Mouse (Mus musculus): ENCODE data around the gene Svep1. TPM values are rescaled to one million over a fixed set of nuclear protein-coding genes. Genes with fewer than 3 reads are reported as not detected.

Svep1 gene
- polyA plus RNA-seq, 1 experiment from 2014 or later = 1.6 TPM

DNA sequence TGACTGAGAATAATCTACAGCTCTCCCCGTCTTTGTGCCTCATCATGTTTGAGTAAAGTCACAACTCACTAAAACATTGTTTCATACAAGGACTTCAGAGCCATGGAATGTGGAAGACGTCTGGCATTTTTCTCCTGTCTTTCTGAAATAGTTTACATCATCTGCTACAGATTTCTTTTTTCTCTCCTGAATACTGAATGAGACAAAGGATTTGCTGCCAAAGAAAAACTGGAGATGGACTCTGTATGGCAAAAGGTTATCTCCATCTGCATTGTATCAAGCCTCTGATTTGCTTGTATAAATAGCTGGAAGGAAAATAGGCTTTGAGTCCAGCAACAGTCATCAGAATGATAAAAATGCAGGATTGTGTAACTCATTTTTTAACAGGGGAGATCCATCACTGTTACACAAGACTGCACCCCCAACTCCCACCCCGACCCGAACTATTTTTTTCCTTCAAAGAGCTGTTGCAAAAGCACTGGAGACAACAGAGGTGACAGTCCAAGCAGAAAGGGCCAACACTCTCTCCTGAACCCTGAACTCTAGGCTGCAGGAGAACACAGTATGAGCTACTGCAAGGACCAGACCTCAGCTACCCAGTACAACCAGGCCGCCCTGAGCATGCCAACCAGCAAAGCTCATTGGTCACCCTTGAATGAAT lies 21.8 kb downstream of the Svep1 start:
- no peak for DNase-seq (ENCODE audit: low spot score)
- H3K9me3 ChIP-seq (ENCODE audit: control insufficient read depth, low read length) = no peaks in the 10 kb centered on the region
- 82% methylated on average over 5 of the region's 5 CpGs for WGBS

DNA sequence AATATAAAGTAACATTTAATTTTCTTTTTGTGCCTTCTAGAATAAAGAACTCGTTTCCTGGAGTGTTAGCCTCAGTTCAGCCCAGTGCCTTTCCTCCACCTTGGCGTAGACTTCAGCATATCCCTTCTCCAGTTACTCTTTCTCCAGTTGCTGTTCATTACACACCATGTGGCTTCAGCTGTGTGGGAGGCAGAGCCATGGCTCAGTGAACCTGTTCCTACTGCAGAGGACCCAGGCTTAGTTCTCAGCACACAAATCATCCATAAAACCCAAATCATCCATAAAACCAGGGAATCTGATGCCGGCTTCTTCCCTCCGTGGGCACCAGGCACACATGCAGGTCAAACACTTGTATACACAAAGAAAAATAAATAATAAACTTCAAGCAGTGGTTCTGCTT lies 22.8 kb downstream of the Svep1 start:
- Histone ChIP-seq H3K4me2 (ENCODE audit: low read depth, severe bottlenecking) (no peak overlapping the region), H3K9ac (ENCODE audit: low read length) (no peak overlapping the region), H3K9me3 (ENCODE audit: control insufficient read depth, low read length) (no peaks in the 10 kb centered on the region), H3K27ac (replicated peaks; ENCODE audit: low read depth, low read length) (no peak overlapping the region), H3K36me3 (ENCODE audit: control insufficient read depth, insufficient read depth, low read length) (no peaks in the 10 kb centered on the region), H3K4me1 (ENCODE audit: control insufficient read depth, insufficient read depth, low read length) (no peaks in the 10 kb centered on the region), H3K27me3 (ENCODE audit: control insufficient read depth, insufficient read depth, low read length) (no peaks in the 10 kb centered on the region), H3K4me3 (ENCODE audit: low read depth, low read length) (no peak overlapping the region)
- ATAC-seq (ENCODE audit: insufficient number of reproducible peaks, low FRiP score, low TSS enrichment, low read depth) = no peak
- WGBS = 87% methylated on average over 4 of the region's 4 CpGs
- no peak for DNase-seq (ENCODE audit: low spot score)

More for the DNA sequence above, 21.8 kb downstream of the Svep1 start:
- no peak overlapping the region for H3K4me3 ChIP-seq (ENCODE audit: low read depth, low read length)
- H3K4me2 ChIP-seq (ENCODE audit: low read depth, severe bottlenecking) = no peak overlapping the region
- no peak overlapping the region for H3K27ac ChIP-seq (replicated peaks; ENCODE audit: low read depth, low read length)
- no peaks in the 10 kb centered on the region for H3K27me3 ChIP-seq (ENCODE audit: control insufficient read depth, insufficient read depth, low read length)
- H3K9ac ChIP-seq (ENCODE audit: low read length) = no peak overlapping the region
- no peaks in the 10 kb centered on the region for H3K4me1 ChIP-seq (ENCODE audit: control insufficient read depth, insufficient read depth, low read length)
- ATAC-seq (ENCODE audit: insufficient number of reproducible peaks, low FRiP score, low TSS enrichment, low read depth) = no peak
- H3K36me3 ChIP-seq (ENCODE audit: control insufficient read depth, insufficient read depth, low read length) = no peaks in the 10 kb centered on the region

DNA sequence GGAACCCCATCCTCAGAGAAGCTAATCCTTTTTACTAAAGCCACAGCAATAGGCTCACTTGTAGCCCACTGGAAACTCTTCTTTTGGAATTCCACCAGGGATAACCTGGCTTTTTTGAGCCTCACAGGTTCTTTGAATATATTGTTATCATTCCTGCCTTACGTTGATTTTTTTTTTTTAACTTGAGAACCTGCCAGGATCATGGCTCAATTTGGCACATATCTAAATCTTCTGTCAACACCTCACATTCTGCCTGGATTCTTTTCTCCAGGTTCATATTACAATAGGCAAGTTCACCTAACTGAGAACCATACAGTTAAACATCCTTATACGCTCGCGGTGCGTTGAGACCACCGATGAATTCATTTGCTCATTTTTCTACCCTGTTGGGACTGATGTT lies 28.2 kb downstream of the Svep1 start:
- H3K4me1 ChIP-seq (ENCODE audit: control insufficient read depth, insufficient read depth, low read length) = no peaks in the 10 kb centered on the region
- 93% methylated on average over 6 of the region's 6 CpGs for WGBS
- DNase-seq (ENCODE audit: low spot score) = no peak
- H3K27ac ChIP-seq (replicated peaks; ENCODE audit: low read depth, low read length) = no peak overlapping the region
- no peak for ATAC-seq (ENCODE audit: insufficient number of reproducible peaks, low FRiP score, low TSS enrichment, low read depth)
- no peaks in the 10 kb centered on the region for H3K27me3 ChIP-seq (ENCODE audit: control insufficient read depth, insufficient read depth, low read length)
- H3K9me3 ChIP-seq (ENCODE audit: control insufficient read depth, low read length) = no peaks in the 10 kb centered on the region
- no peaks in the 10 kb centered on the region for H3K36me3 ChIP-seq (ENCODE audit: control insufficient read depth, insufficient read depth, low read length)
- no peak overlapping the region for H3K9ac ChIP-seq (ENCODE audit: low read length)
- no peak overlapping the region for H3K4me2 ChIP-seq (ENCODE audit: low read depth, severe bottlenecking)
- no peak overlapping the region for H3K4me3 ChIP-seq (ENCODE audit: low read depth, low read length)

DNA sequence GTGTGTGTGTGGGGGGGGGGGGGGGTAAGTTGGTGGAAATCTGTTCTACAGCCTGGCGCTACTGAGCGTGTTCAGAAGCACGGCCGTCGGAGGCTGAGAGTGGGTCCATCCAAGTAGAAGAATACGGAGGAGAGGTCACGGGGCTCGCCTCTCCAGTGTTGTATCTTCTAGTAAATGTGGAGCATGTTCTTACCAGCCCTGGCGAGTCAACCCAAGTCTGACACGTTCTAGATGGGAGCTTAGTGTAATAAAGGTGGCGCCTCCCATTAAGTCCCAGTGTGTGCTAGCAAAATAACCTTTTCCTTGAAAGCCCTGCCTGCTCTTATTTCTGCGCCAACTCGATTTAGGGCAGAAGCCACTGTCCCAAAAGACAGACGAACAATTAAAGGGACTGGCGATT lies 29.4 kb downstream of the Svep1 start:
- Histone ChIP-seq H3K9me3 (ENCODE audit: control insufficient read depth, low read length) (no peaks in the 10 kb centered on the region), H3K4me2 (ENCODE audit: low read depth, severe bottlenecking) (no peak overlapping the region), H3K27me3 (ENCODE audit: control insufficient read depth, insufficient read depth, low read length) (no peaks in the 10 kb centered on the region), H3K36me3 (ENCODE audit: control insufficient read depth, insufficient read depth, low read length) (no peaks in the 10 kb centered on the region), H3K27ac (replicated peaks; ENCODE audit: low read depth, low read length) (no peak overlapping the region), H3K4me1 (ENCODE audit: control insufficient read depth, insufficient read depth, low read length) (no peaks in the 10 kb centered on the region), H3K9ac (ENCODE audit: low read length) (no peak overlapping the region), H3K4me3 (ENCODE audit: low read depth, low read length) (no peak overlapping the region)
- ATAC-seq (ENCODE audit: insufficient number of reproducible peaks, low FRiP score, low TSS enrichment, low read depth) (no peak), DNase-seq (ENCODE audit: low spot score) (no peak)
- WGBS = 88% methylated on average over 15 of the region's 15 CpGs

DNA sequence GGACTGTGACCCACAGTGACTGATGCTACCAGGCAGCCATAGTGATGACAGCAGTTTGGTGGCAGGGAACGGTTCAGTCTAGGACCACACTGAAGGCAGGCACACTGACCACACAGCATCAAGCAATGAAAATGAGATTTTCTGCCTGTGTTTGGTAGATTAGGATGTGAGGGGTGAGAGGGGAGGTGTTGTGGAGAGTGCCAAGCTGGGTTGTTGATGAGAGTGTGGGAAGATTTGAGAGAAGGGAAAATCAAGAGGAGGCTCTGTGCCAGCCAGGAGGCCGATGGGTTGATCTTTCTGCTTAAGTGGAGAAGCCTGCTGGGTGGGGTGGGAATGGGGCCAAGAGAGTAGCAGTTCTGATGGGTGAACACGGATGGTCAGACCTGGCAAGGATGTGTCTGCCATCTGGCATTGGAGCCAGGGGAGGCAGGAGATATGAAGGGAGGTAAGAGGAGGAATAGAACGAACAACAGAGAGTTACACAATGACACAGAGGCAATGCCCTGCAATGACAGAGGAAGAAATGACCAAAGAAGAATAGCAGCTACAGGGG lies 32.1 kb downstream of the Svep1 start:
- no peaks in the 10 kb centered on the region for H3K9me3 ChIP-seq (ENCODE audit: control insufficient read depth, low read length)
- H3K4me1 ChIP-seq (ENCODE audit: control insufficient read depth, insufficient read depth, low read length) = peaks cover 8% of the 10 kb centered on the region; the same call in 1 of the 2 replicates
- H3K27me3 ChIP-seq (ENCODE audit: control insufficient read depth, insufficient read depth, low read length) = no peaks in the 10 kb centered on the region
- DNase-seq (ENCODE audit: low spot score) (no peak), ATAC-seq (ENCODE audit: insufficient number of reproducible peaks, low FRiP score, low TSS enrichment, low read depth) (no peak)
- no peak overlapping the region for H3K27ac ChIP-seq (replicated peaks; ENCODE audit: low read depth, low read length)
- no peak overlapping the region for H3K4me3 ChIP-seq (ENCODE audit: low read depth, low read length)
- H3K9ac ChIP-seq (ENCODE audit: low read length) = no peak overlapping the region
- no peak overlapping the region for H3K4me2 ChIP-seq (ENCODE audit: low read depth, severe bottlenecking)
- 88% methylated on average over 4 of the region's 4 CpGs for WGBS
- no peaks in the 10 kb centered on the region for H3K36me3 ChIP-seq (ENCODE audit: control insufficient read depth, insufficient read depth, low read length)

DNA sequence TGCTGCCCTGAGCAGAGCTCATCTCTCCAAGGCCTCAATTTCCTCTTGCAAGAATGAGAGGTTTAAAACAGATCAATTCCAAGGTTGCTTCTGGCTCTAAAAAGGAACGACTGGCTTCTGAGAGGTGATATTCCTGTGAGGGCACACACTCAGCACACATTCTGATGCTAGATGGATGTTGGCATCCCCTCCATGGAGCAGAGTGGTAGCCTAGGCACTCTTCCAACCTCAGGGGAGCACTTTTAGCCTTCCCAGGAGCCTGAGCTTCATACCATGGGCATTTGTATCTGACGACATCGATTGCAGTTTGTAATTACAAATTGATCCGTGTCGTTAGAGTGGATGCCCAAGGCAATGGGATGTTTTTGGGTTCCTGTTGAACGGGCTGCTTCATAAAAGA lies 33.3 kb downstream of the Svep1 start:
- peaks cover 13% of the 10 kb centered on the region; the same call in 1 of the 2 replicates for H3K4me1 ChIP-seq (ENCODE audit: control insufficient read depth, insufficient read depth, low read length)
- no peak overlapping the region for H3K4me2 ChIP-seq (ENCODE audit: low read depth, severe bottlenecking)
- ATAC-seq (ENCODE audit: insufficient number of reproducible peaks, low FRiP score, low TSS enrichment, low read depth) (no peak), DNase-seq (ENCODE audit: low spot score) (no peak)
- H3K4me3 ChIP-seq (ENCODE audit: low read depth, low read length) = no peak overlapping the region
- no peaks in the 10 kb centered on the region for H3K27me3 ChIP-seq (ENCODE audit: control insufficient read depth, insufficient read depth, low read length)
- WGBS = 77% methylated on average over 6 of the region's 6 CpGs
- no peaks in the 10 kb centered on the region for H3K36me3 ChIP-seq (ENCODE audit: control insufficient read depth, insufficient read depth, low read length)
- no peak overlapping the region for H3K9ac ChIP-seq (ENCODE audit: low read length)
- H3K27ac ChIP-seq (replicated peaks; ENCODE audit: low read depth, low read length) = no peak overlapping the region
- H3K9me3 ChIP-seq (ENCODE audit: control insufficient read depth, low read length) = no peaks in the 10 kb centered on the region

DNA sequence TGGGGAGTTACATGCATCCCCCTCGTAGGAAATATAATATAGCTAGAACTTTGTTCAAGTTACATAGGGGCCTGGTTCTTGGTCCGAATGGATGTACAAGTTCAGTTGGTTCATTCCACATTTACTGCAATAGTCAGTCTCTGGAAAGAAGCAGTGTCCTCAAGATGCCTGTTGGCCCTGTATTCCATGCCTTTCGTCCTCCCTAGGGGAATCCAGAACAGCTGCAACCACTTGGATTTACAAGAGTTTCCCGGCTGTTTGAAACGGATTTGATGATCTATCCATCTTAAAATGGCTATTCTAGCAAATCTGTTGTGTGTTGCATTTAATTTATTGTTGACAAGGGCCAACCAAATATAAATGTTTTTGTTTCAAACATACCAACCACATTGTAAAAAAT lies 36.2 kb downstream of the Svep1 start:
- H3K27ac ChIP-seq (replicated peaks; ENCODE audit: low read depth, low read length) = 0 out of 2 replicates have a peak overlapping the region, but pooled peaks have one; percentile 14
- no peak for ATAC-seq (ENCODE audit: insufficient number of reproducible peaks, low FRiP score, low TSS enrichment, low read depth)
- 27% methylated on average over 5 of the region's 5 CpGs for WGBS

DNA sequence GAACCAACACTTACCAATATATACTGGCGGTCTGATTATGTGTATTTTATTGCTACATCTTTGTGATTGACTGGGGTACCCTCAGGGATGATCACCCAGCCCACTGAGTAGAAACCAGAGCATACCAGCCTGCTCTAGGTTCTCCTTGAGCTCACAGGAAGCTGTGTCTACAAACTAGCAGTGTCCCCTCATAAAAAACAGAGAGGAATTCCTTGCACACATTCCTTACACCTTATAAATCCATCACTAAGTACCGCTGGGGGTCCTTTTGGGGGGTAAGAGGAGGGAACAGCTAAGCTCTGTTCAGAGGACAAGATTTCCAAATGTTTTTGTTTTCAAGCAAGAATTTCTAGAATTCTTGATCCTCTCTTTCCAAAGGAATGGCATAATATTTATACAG lies 36.7 kb downstream of the Svep1 start:
- no peak for ATAC-seq (ENCODE audit: insufficient number of reproducible peaks, low FRiP score, low TSS enrichment, low read depth)
- no peaks in the 10 kb centered on the region for H3K36me3 ChIP-seq (ENCODE audit: control insufficient read depth, insufficient read depth, low read length)
- H3K27me3 ChIP-seq (ENCODE audit: control insufficient read depth, insufficient read depth, low read length) = no peaks in the 10 kb centered on the region
- WGBS = 24% methylated on average over 2 of the region's 2 CpGs
- 0 out of 2 replicates have a peak overlapping the region, but pooled peaks have one; percentile 14 for H3K27ac ChIP-seq (replicated peaks; ENCODE audit: low read depth, low read length)
- no peak overlapping the region for H3K4me3 ChIP-seq (ENCODE audit: low read depth, low read length)
- no peak overlapping the region for H3K4me2 ChIP-seq (ENCODE audit: low read depth, severe bottlenecking)
- no peak for DNase-seq (ENCODE audit: low spot score)
- H3K9ac ChIP-seq (ENCODE audit: low read length) = no peak overlapping the region
- no peaks in the 10 kb centered on the region for H3K9me3 ChIP-seq (ENCODE audit: control insufficient read depth, low read length)
- peaks cover 13% of the 10 kb centered on the region; the same call in 1 of the 2 replicates for H3K4me1 ChIP-seq (ENCODE audit: control insufficient read depth, insufficient read depth, low read length)

More for the DNA sequence above, 36.2 kb downstream of the Svep1 start:
- Histone ChIP-seq H3K4me3 (ENCODE audit: low read depth, low read length) (no peak overlapping the region), H3K9me3 (ENCODE audit: control insufficient read depth, low read length) (no peaks in the 10 kb centered on the region), H3K4me2 (ENCODE audit: low read depth, severe bottlenecking) (no peak overlapping the region), H3K27me3 (ENCODE audit: control insufficient read depth, insufficient read depth, low read length) (no peaks in the 10 kb centered on the region), H3K4me1 (ENCODE audit: control insufficient read depth, insufficient read depth, low read length) (peaks cover 13% of the 10 kb centered on the region; the same call in 1 of the 2 replicates), H3K36me3 (ENCODE audit: control insufficient read depth, insufficient read depth, low read length) (no peaks in the 10 kb centered on the region), H3K9ac (ENCODE audit: low read length) (no peak overlapping the region)
- DNase-seq (ENCODE audit: low spot score) = peak; percentile 61
